Mouse (Mus musculus) midbrain, embryonic 11.5 days (tissue): ENCODE data around the gene Prkar1b. TPM values are rescaled to one million over a fixed set of nuclear protein-coding genes. Genes with fewer than 3 reads are reported as not detected.

Experiments
- ATAC-seq: fragments of 200-750 bp; cut with Nextera tagmentation; 2 replicates; pipeline ENCODE4 v1.8.0; 2017; ENCODE audit warnings: moderate TSS enrichment, moderate library complexity; ENCODE audit not compliant: low FRiP score
- DNase-seq: peaks from one replicate; pipeline ENCODE4 v3.0.0; 2015; ENCODE audit warnings: low spot score; ENCODE audit errors: missing footprints
- H3K27ac ChIP-seq: fragments of 300-500 bp; sonication (generic); 2 replicates; pipeline ENCODE4 v1.5.1; 2014; ENCODE audit warnings: low read depth, low read length
- H3K27me3 ChIP-seq: fragments of 300-500 bp; sonication (generic); 2 replicates; pipeline ENCODE4 v1.6.1; 2014; ENCODE audit warnings: mild to moderate bottlenecking, low read length, moderate library complexity, mixed read lengths; ENCODE audit not compliant: control insufficient read depth, insufficient read depth
- H3K36me3 ChIP-seq: fragments of 300-500 bp; sonication (generic); 2 replicates; pipeline ENCODE4 v1.6.1; 2014; ENCODE audit warnings: mild to moderate bottlenecking, low read length, moderate library complexity, mixed read lengths; ENCODE audit not compliant: control insufficient read depth, insufficient read depth
- H3K4me1 ChIP-seq: fragments of 300-500 bp; sonication (generic); 2 replicates; pipeline ENCODE4 v1.6.1; 2014; ENCODE audit warnings: low read length; ENCODE audit not compliant: control insufficient read depth, insufficient read depth
- H3K4me2 ChIP-seq: fragments of 300-500 bp; sonication (generic); 2 replicates; pipeline ENCODE4 v1.6.1; 2014; ENCODE audit warnings: mild to moderate bottlenecking, moderate library complexity
- H3K4me3 ChIP-seq: fragments of 300-500 bp; sonication (generic); 2 replicates; pipeline ENCODE4 v1.5.1; 2014; ENCODE audit warnings: low read depth, low read length
- H3K9ac ChIP-seq: fragments of 300-500 bp; sonication (generic); 2 replicates; pipeline ENCODE4 v1.6.1; 2014; ENCODE audit warnings: low read length
- H3K9me3 ChIP-seq: fragments of 300-500 bp; sonication (generic); 2 replicates; pipeline ENCODE4 v1.6.1; 2016; ENCODE audit warnings: low read length; ENCODE audit not compliant: control insufficient read depth
- WGBS: fragments of 180-500 bp; shearing (Covaris S2); extraction: QIAGEN DNeasy Blood & Tissue Kit; methylation state at CpG from one replicate; pipeline ENCODE4 v1.1.7; 2014; 5-methylcytosine and 5-hydroxymethylcytosine counted together
- polyA plus RNA-seq: library from polyadenylated mRNA; unstranded; fragments of >200 nt; fragmentation: Nextera tagmentation; extraction: Ambion mirVana; gene quantifications from 2 replicates; pipeline ENCODE4 v1.2.1, GENCODE M21; 2014

Gene Prkar1b
- polyA plus RNA-seq, 1 experiment from 2014 or later: 20.2 TPM

- peak overlapping the region; percentile 81 for H3K9ac ChIP-seq
- peaks cover 12% of the 10 kb centered on the region for H3K4me1 ChIP-seq
- peak overlapping the region; percentile 84 for H3K4me2 ChIP-seq
- DNase-seq (peak; percentile 88), ATAC-seq (no peak)
- WGBS: under 1% methylated on average over 45 of the region's 45 CpGs
- peaks cover 9% of the 10 kb centered on the region for H3K36me3 ChIP-seq
- H3K9me3 ChIP-seq: no peaks in the 10 kb centered on the region
- H3K4me3 ChIP-seq: peak overlapping the region; percentile 97
- no peak overlapping the region for H3K27ac ChIP-seq
- no peaks in the 10 kb centered on the region for H3K27me3 ChIP-seq
Measured at GRCm38 (mm10) chr5:139150603-139151031, 816 bp upstream of the Prkar1b start.

DNA sequence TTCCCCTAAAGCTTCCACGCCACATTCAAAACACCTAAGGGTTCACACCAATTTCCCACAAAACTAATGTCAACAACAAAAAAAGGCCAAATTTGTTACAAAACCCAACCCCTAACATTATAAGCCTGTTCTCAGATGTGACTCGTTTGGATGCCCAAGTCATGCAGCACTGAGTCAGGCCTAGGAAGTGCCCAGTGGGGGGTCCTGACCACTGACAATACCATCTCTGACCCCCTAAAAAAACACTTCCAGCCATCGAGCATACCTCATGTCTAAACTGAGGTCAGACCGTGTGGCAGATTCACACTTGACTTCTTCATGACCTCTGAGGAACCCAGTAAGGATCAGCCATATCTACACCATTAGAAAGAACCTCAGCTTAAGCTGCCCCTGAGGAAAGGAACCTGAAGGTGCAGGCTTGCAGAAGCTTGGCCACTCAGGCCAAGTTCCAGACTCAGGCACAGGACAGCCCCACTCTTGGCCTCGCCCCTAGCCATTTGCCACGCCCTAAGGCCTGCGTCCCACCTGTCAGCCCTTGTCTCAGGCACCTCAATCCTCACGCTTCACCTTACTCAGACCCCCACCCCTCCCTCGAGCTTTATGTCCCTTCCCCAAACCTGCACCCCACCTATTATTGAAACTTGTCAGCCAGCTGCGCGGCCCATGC is 662 bp downstream of the Prkar1b start:
- Histone ChIP-seq H3K9me3 (no peaks in the 10 kb centered on the region), H3K4me1 (peaks cover 12% of the 10 kb centered on the region), H3K4me2 (peak overlapping the region; percentile 43), H3K9ac (0 out of 2 replicates have a peak overlapping the region, but pooled peaks have one; percentile 25), H3K27me3 (no peaks in the 10 kb centered on the region), H3K4me3 (peak overlapping the region; percentile 97), H3K36me3 (peaks cover 8% of the 10 kb centered on the region), H3K27ac (no peak overlapping the region)
- peak; percentile 76 for ATAC-seq
- 27% methylated on average over 11 of the region's 11 CpGs for WGBS
- DNase-seq: no peak

GRCm38 (mm10) chr5:139147178-139148078 is 2.4 kb downstream of the Prkar1b start:
- no peak overlapping the region for H3K9ac ChIP-seq
- no peaks in the 10 kb centered on the region for H3K36me3 ChIP-seq
- H3K4me1 ChIP-seq: peaks cover 12% of the 10 kb centered on the region
- H3K27ac ChIP-seq: no peak overlapping the region
- no peaks in the 10 kb centered on the region for H3K27me3 ChIP-seq
- DNase-seq: no peak
- no peak for ATAC-seq
- H3K4me2 ChIP-seq: no peak overlapping the region
- H3K4me3 ChIP-seq: no peak overlapping the region
- 93% methylated on average over 14 of the region's 14 CpGs for WGBS
- H3K9me3 ChIP-seq: no peaks in the 10 kb centered on the region

DNA sequence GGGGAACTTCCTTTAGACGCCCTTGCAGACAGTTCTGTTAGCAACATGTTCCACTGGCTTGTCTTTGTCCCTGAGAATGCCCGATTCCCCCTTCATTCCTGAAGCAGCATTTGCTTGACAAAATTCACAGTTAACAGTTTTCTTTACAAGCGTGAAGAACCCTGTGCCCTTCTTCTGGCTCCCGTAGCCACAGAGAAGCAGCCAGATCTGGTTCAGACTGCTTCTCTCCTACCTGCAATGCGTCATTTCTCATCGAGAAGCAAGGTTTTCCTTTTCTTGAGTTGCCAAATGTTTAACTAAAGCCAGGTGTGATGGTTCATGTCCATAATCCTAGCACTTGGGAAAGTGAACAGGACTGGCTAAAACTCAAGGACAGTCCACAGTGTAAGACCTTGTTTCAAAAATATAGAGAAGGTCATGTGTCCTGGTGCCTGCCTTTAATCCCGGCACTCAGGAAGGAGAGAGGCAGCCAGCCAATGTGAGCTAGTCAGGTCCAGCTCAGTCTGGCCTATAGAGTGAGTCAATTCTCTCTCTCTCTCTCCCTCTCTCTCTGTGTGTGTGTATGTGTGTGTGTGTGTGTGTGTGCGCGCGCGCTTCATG is 3.2 kb downstream of the Prkar1b start:
- Histone ChIP-seq H3K27ac (no peak overlapping the region), H3K27me3 (no peaks in the 10 kb centered on the region), H3K9ac (no peak overlapping the region), H3K9me3 (no peaks in the 10 kb centered on the region), H3K4me1 (peaks cover 12% of the 10 kb centered on the region), H3K36me3 (no peaks in the 10 kb centered on the region), H3K4me3 (no peak overlapping the region), H3K4me2 (no peak overlapping the region)
- DNase-seq (no peak), ATAC-seq (no peak)
- WGBS: 92% methylated on average over 11 of the region's 11 CpGs

DNA sequence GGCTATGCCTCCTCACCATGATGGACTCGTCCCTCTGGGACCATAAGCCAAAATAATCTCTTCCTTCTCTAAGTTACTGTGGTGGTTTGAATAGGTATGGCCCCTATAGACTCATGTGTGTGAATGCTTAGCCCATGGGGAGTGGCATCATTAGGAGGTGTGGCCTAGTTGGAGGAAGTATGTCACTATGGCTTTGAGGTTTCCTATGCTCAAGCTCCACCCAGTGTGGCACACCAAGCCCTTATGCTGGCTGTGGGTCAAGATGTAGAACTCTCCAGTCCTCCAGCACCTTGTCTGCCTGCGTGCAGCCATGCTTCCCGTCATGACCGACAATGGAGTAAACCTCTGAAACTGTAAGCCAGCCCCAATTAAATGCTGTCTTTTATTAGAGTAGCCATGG is 4.1 kb downstream of the Prkar1b start:
- Histone ChIP-seq H3K4me1 (peaks cover 5% of the 10 kb centered on the region), H3K4me3 (no peak overlapping the region), H3K9me3 (no peaks in the 10 kb centered on the region), H3K27me3 (no peaks in the 10 kb centered on the region), H3K27ac (no peak overlapping the region), H3K36me3 (no peaks in the 10 kb centered on the region), H3K4me2 (no peak overlapping the region), H3K9ac (no peak overlapping the region)
- 89% methylated on average over 4 of the region's 4 CpGs for WGBS
- no peak for DNase-seq
- ATAC-seq: no peak

GRCm38 (mm10) chr5:139143890-139144289 is 5.9 kb downstream of the Prkar1b start:
- Histone ChIP-seq H3K9me3 (no peaks in the 10 kb centered on the region), H3K36me3 (no peaks in the 10 kb centered on the region), H3K4me1 (peaks cover under 1% of the 10 kb centered on the region; the same call in 1 of the 2 replicates), H3K4me2 (no peak overlapping the region), H3K9ac (no peak overlapping the region), H3K27me3 (no peaks in the 10 kb centered on the region), H3K27ac (no peak overlapping the region), H3K4me3 (no peak overlapping the region)
- no peak for ATAC-seq
- WGBS: 83% methylated on average over 3 of the region's 3 CpGs
- no peak for DNase-seq

GRCm38 (mm10) chr5:139141326-139141725 is 8.5 kb downstream of the Prkar1b start:
- Histone ChIP-seq H3K9ac (no peak overlapping the region), H3K27me3 (no peaks in the 10 kb centered on the region), H3K4me2 (no peak overlapping the region), H3K27ac (no peak overlapping the region), H3K4me1 (no peaks in the 10 kb centered on the region), H3K36me3 (no peaks in the 10 kb centered on the region), H3K4me3 (no peak overlapping the region), H3K9me3 (no peaks in the 10 kb centered on the region)
- WGBS: 84% methylated on average over 5 of the region's 5 CpGs
- DNase-seq (no peak), ATAC-seq (no peak)

DNA sequence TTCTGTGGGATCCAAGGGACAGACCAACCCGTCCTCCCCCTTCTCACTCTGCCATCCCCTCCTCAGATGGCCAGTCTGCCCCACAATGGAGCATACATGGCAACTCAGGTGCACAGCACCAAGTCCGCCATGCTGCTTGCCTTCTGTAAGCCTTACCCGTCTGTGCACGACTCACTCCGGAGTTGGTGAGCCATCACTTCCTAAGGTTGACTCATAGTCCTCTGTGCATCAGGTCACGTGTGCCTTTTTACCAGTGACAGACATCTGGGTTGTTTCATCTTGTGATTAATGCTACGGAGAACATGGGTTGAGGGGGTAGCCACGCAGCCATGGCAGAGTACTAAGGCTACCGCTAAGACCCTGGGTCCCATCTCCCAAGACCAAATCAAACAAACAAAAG is 9.2 kb downstream of the Prkar1b start:
- Histone ChIP-seq H3K4me1 (no peaks in the 10 kb centered on the region), H3K27ac (no peak overlapping the region), H3K9me3 (no peaks in the 10 kb centered on the region), H3K9ac (no peak overlapping the region), H3K4me2 (no peak overlapping the region), H3K4me3 (no peak overlapping the region), H3K27me3 (no peaks in the 10 kb centered on the region), H3K36me3 (no peaks in the 10 kb centered on the region)
- DNase-seq (no peak), ATAC-seq (no peak)
- WGBS: 85% methylated on average over 9 of the region's 9 CpGs
